Mouse (Mus musculus): ENCODE results near the gene Rtkn. TPM values are rescaled to one million over a fixed set of nuclear protein-coding genes. Genes with fewer than 3 reads are reported as not detected.

The Rtkn gene
- total RNA-seq, 2 experiments from 2014 or later: 7.9 to 14.4 TPM

GRCm38 (mm10) chr6:83116373-83117164 is 18.7 kb upstream of the Rtkn start:
- no peak for DNase-seq

GRCm38 (mm10) chr6:83117165-83117438 is 18.2 kb upstream of the Rtkn start:
- no peak for DNase-seq

DNA sequence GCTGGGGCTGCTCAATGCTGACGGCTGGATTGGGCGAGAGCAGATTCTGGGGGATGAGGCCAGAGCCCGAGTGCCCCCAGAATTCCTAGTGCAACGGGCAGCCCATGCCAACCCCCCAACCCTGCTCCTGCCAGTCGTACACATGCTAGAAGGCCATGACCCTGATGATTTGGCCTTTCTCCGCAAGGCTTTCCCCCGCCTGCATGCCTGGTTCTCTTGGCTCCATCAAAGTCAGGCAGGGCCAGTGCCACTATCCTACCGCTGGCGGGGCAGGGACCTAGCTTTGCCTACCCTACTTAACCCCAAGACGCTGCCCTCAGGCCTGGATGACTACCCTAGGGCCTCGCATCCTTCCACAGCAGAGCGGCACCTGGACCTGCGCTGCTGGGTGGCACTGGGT is 17.6 kb upstream of the Rtkn start:
- no peak for DNase-seq

DNA sequence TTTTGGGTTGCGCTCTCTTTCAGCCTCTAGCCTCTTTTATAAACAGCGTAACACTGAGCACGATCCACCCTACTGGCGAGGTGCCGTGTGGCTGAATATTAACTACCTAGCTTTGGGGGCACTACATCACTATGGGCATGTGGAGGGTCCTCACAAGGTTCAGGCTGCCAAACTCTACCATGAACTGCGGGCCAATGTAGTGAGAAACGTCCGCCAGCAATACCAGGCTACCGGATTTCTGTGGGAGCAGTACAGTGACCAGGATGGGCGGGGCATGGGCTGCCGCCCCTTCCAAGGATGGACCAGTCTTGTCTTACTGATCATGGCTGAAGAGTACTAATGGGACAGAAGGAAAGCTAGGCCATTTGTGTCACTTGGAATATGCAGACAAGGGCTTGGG is 16.9 kb upstream of the Rtkn start:
- DNase-seq: no peak

DNA sequence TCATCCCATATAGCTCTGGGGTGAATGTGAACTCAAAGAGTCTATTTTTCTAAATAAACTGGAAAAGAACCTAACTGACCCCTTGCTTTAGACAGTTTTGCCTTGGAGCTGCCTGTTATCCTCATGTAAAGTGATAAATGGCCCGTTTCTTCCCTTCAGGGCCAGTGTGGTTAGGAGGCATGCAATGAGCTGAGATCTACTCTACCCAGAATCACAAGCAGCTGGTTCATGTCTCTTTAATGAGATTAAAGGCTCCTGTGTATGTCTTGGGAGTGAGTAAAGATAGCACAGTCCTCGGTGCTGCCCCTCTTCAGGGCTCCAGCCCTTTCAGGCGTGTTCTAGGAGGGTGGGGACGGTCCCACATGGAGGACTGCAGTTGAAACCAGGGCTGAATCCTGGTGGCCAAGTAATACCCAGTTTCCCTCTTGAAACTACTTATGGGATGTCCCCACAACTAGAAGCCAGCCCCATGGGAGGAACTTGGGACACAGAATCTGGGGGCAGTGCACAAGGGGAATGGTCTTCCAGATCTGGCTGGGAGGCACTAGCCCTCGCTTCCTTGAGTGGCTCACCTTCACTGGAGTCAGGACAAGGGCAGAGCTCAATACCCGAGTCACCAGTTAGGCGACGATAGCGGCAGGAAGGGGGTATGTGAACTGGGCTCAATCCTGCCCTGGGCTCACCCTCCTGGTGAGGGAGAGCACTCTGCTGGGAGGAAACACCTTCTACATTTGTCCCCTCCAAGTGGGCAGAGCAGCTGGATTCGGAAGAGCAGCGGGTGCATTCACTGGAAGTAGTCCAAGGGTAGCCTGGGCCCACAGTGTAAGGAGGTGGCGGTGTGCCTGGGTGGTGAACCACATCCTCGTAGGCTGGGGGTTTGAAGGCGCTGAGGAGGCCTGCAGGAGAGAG is 16.2 kb upstream of the Rtkn start:
- DNase-seq: no peak

- DNase-seq: no peak
Measured at GRCm38 (mm10) chr6:83119734-83120051, 15.6 kb upstream of the Rtkn start.

DNA sequence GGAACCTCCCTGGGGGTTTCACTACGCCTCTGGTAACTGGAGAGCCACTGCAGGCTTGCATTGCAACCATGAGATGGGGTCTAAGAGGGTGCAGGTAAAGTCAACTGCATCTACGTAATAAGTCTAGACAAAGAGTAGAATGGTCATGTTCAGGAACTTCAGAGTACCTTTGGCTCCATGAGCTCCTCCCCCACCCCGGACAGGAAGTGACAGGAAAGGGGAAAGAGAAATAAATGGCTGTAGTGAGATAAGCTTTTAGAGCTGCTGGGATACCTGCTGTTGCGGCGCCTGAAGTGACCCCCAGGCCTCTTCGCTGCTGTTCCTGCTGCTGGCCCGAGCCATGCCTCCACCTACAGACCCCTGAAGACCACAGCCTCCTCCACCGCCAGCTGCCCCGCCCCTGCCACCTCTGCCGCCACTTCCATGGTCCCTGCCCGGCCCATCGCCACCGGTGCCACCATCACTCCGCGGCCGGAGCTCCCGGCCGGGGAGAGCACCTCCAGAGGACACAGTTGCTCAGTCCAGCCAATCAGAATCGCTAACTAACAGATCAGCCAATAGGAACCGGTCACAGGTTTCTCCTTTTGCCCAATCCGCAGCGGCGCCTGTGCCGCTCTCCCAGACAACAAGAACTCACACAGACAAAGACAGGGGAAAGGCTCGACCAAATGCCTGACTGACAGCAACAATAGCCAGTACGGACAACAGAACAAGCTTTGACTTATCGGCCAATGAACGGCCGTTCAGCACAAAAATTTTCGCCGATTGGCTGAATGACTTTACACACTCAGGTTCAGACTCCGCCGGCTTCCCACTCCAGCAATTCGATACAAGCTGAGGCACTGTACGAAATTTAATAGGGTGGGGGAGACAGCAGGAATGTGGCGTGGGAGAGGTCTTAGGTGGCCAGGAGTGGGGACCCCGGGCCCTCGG is 14.1 kb upstream of the Rtkn start, which contains the start of gene Wbp1:
Gene Wbp1 (minus strand): TSS at position 630 of the 933 bp plus-strand sequence.
- DNase-seq: peak; percentile 96

DNA sequence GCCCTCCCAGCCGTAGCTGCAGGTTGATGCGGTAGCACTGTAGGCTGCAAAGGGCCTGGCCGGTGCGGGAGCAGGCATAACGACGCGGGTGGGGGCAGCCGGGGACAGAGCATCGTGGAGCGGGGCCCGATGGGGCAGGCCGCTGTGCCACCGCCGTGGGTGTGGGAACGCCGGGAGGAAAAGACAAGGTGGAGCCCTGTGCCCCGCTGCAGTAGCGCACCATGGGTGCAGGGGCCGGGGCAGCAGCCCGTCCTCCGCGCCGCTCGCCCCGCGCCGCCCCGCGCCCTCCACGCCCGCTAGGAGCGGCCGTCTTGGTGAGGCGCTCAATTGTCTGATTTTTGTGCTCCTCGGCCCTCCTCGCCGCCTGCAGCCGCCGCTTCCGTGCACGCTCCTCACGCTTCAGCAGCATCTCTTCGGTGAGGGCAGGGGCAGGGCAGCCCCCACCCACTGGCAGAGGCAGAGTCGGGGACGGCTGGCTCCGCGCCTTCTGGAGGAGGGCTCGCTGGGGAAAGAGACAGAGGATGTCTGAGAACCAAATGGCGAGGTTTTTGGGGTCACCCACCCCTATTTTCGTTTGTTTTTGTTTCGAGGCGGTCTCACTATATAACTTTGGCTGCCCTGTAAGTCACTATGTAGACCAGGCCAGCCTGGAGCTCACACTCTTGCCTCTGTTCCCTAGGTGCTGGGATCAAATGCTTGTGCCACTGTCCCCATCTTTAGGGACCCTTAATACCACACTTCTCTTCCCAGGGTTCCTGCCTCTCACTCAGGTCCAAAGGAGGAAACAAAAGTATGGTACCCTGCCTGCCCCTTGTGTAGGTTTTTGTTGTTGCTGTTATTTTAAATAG is 13.2 kb upstream of the Rtkn start:
- DNase-seq: no peak

GRCm38 (mm10) chr6:83122961-83123360 is 12.3 kb upstream of the Rtkn start:
- DNase-seq: no peak

GRCm38 (mm10) chr6:83124851-83125312 is 10.4 kb upstream of the Rtkn start:
- peak; percentile 89 for DNase-seq

DNA sequence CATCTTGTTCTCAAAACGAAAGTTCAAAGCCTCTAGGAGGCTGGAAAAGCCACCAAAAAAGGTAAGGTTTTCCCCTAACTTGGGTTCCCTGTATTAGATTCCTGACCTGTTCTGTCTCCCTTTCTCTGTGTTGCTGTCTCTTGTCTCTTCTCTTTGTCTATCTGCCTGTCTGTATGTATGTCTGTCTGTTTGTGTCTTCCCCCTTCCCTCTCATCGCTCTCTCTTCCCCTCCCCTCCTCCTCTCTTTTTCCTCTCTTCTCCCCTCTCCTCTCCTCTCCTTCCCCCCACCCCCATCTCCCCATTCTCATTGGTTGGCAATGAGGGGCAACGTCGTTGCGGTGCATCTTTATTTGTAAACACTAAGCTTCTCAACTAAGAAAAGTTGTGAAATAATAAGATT is 9.9 kb upstream of the Rtkn start, which contains the start of gene Ino80b:
Gene Ino80b (minus strand): TSS at position 101 of the 400 bp plus-strand sequence.
- no peak for DNase-seq

DNA sequence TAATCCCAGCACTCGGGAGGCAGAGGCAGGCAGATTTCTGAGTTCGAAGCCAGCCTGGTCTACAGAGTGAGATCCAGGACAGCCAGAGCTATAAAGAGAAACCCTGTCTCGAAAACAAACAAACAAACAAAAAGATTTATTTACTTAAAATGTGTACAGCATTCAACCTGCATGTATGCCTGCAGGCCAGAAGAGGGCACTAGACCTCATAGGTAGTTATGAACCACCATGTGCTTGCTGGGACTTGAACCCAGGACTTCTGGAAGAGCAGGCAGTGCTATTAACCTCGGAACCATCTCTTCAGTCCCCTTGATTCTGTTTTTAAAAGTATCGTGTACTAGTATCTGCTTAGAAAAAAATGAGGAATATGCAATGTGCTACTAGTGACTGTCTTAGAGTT is 7.8 kb upstream of the Rtkn start:
- DNase-seq: no peak

GRCm38 (mm10) chr6:83131469-83132034 is 3.7 kb upstream of the Rtkn start:
- DNase-seq: no peak

DNA sequence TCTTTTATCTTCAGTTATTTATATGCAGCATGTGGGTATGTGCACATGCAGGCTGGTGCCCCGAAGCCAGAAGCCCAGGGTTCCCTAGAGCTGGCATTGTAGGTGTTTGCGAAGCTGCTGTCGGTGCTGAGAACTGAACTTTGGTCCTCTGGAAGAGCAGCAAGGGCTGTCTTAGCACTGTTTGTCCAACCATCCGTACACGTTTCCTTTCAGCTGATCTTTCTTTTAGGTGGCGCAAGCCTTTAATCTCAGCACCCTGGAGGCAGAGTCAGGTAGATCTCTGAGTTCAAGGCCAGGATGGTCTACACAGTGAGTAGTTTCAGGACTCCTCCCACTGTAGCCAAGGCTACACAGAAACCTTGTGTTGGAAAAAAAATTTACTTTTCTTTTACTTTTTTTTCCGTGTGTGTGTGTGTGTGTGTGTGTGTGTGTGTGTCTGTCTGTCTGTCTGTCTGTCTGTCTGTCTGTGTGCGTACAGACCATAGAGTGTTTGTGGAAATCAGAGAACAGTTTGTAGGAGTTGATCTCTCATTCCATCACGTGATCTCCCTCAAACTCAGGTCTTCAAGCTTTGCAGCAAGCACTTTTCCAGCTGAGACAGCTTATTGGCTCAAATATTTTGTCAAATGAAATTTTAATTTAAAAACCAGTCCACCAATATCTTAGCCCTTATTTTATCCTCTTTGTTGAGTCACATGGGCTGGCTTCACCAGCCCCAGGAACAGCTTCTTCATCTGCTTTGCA is 2.9 kb upstream of the Rtkn start:
- no peak for DNase-seq

- no peak for DNase-seq
Measured at GRCm38 (mm10) chr6:83134226-83134625, 1.0 kb upstream of the Rtkn start.

GRCm38 (mm10) chr6:83135571-83136161 is 403 bp downstream of the Rtkn start:
- DNase-seq: peak; percentile 65

DNA sequence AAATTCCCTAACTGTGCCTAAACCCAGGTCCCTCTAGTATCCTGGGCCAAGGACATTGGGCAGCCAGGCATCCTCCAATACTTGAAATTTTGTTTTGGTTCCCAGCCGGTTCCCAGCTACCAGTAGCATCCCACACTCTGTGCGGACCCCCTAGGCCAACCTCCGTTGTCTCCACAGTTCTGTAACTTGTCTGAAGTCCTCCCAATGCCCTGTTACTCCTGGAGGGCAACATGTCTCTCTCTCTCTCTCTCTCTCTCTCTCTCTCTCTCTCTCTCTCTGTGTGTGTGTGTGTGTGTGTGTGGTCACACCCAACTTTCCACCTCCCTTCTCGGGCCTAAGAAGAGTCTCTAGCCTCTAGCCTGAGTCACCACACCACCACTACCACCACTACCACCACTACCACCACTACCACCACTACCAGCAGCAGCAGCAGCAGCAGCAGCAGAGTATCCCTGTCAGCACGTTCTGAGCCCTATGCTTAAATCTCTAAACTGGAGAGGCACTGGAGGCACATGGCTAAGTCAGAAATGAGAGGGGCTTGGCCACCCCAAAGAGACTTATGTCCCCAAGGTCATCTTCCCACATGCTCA is 1.1 kb downstream of the Rtkn start:
- no peak for DNase-seq

DNA sequence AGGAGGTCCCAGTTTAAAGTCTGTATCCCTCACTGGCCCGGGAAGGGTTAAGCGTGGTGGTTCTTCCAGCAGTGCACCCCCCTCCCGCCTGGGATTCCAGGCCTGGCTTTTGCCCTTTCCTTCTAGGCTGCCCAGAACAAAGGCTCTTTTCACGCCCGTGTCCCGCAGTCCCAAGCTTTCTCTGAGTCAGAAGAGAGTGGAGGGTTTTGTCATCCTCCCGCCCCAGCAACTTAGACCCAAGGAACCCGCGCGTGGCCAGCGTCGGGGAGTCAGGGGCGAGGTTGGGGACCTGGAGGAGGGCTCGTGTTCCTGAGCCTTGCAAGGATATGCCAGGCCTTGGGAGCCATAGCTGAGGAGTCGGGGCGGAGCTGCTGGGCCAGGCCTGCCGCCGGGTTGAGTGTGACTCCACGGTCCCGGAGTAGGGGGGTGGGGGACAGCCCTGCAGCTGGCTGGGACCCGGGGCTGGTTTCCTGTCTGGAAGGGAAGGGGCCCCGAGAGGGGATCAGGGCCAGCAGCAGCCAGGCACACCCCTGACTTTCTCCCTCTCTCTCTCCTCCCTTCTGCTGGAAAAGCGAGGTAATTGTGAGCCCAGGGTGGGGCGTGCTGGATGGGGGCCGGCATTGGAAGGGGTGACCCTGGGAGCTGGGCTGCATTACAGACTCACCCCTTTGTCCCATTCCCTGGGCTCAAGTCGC is 1.8 kb downstream of the Rtkn start:
- DNase-seq: peak; percentile 87

DNA sequence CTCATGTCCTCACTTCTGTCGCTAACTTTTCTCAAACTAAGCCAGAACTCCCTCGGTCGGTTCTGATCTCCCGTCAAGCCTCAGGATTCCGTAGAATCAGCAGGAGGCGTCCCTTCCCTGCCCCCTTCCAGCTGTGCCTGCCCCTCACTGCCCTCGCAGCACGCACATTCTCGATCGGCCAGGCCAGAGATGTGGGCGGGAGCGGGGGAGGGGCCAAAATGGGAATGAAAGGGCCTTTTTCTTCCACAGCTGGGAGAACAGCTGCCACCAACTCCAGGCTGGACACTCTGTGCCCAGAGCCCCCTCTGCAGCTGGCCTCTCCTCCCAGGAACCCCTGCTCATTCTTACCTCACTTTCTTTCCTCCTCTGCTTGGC is 2.3 kb downstream of the Rtkn start:
- DNase-seq: peak; percentile 93
